Mouse (Mus musculus) midbrain, embryonic 11.5 days (tissue): ENCODE results near the gene Adgrg5. TPM values are rescaled to one million over a fixed set of nuclear protein-coding genes. Genes with fewer than 3 reads are reported as not detected.

ENCODE experiments used
- ATAC-seq: fragments of 200-750 bp; cut with Nextera tagmentation; 2 replicates; pipeline ENCODE4 v1.8.0; 2017; ENCODE audit warnings: moderate TSS enrichment, moderate library complexity; ENCODE audit not compliant: low FRiP score
- DNase-seq: peaks from one replicate; pipeline ENCODE4 v3.0.0; 2015; ENCODE audit warnings: low spot score; ENCODE audit errors: missing footprints
- H3K27ac ChIP-seq: fragments of 300-500 bp; sonication (generic); 2 replicates; pipeline ENCODE4 v1.5.1; 2014; ENCODE audit warnings: low read depth, low read length
- H3K27me3 ChIP-seq: fragments of 300-500 bp; sonication (generic); 2 replicates; pipeline ENCODE4 v1.6.1; 2014; ENCODE audit warnings: mild to moderate bottlenecking, low read length, moderate library complexity, mixed read lengths; ENCODE audit not compliant: control insufficient read depth, insufficient read depth
- H3K36me3 ChIP-seq: fragments of 300-500 bp; sonication (generic); 2 replicates; pipeline ENCODE4 v1.6.1; 2014; ENCODE audit warnings: mild to moderate bottlenecking, low read length, moderate library complexity, mixed read lengths; ENCODE audit not compliant: control insufficient read depth, insufficient read depth
- H3K4me1 ChIP-seq: fragments of 300-500 bp; sonication (generic); 2 replicates; pipeline ENCODE4 v1.6.1; 2014; ENCODE audit warnings: low read length; ENCODE audit not compliant: control insufficient read depth, insufficient read depth
- H3K4me2 ChIP-seq: fragments of 300-500 bp; sonication (generic); 2 replicates; pipeline ENCODE4 v1.6.1; 2014; ENCODE audit warnings: mild to moderate bottlenecking, moderate library complexity
- H3K4me3 ChIP-seq: fragments of 300-500 bp; sonication (generic); 2 replicates; pipeline ENCODE4 v1.5.1; 2014; ENCODE audit warnings: low read depth, low read length
- H3K9ac ChIP-seq: fragments of 300-500 bp; sonication (generic); 2 replicates; pipeline ENCODE4 v1.6.1; 2014; ENCODE audit warnings: low read length
- H3K9me3 ChIP-seq: fragments of 300-500 bp; sonication (generic); 2 replicates; pipeline ENCODE4 v1.6.1; 2016; ENCODE audit warnings: low read length; ENCODE audit not compliant: control insufficient read depth
- WGBS: fragments of 180-500 bp; shearing (Covaris S2); extraction: QIAGEN DNeasy Blood & Tissue Kit; methylation state at CpG from one replicate; pipeline ENCODE4 v1.1.7; 2014; 5-methylcytosine and 5-hydroxymethylcytosine counted together
- polyA plus RNA-seq: library from polyadenylated mRNA; unstranded; fragments of >200 nt; fragmentation: Nextera tagmentation; extraction: Ambion mirVana; gene quantifications from 2 replicates; pipeline ENCODE4 v1.2.1, GENCODE M21; 2014

Adgrg5 gene
- polyA plus RNA-seq, 1 experiment from 2014 or later: 0.36 TPM

- DNase-seq (peak; percentile 77), ATAC-seq (no peak)
- WGBS: 80% methylated on average over 3 of the region's 3 CpGs
- no peak overlapping the region for H3K27ac ChIP-seq
- H3K27me3 ChIP-seq: peaks cover 31% of the 10 kb centered on the region
- H3K4me3 ChIP-seq: no peak overlapping the region
- no peak overlapping the region for H3K9ac ChIP-seq
- no peaks in the 10 kb centered on the region for H3K36me3 ChIP-seq
- H3K4me2 ChIP-seq: no peak overlapping the region
- peaks cover 19% of the 10 kb centered on the region for H3K4me1 ChIP-seq
- H3K9me3 ChIP-seq: no peaks in the 10 kb centered on the region
Observed at GRCm38 (mm10) chr8:94914701-94915101, 8.8 kb upstream of the Adgrg5 start.

GRCm38 (mm10) chr8:94916311-94916959 is 7.1 kb upstream of the Adgrg5 start:
- Histone ChIP-seq H3K4me1 (peaks cover 19% of the 10 kb centered on the region), H3K9ac (peak overlapping the region; percentile 59; the same call in 1 of the 2 replicates), H3K36me3 (no peaks in the 10 kb centered on the region), H3K4me3 (peak overlapping the region; percentile 67), H3K27me3 (peaks cover 31% of the 10 kb centered on the region), H3K9me3 (no peaks in the 10 kb centered on the region), H3K27ac (no peak overlapping the region), H3K4me2 (peak overlapping the region; percentile 81)
- ATAC-seq (no peak), DNase-seq (peak; percentile 83)
- WGBS: 40% methylated on average over 9 of the region's 9 CpGs

GRCm38 (mm10) chr8:94916960-94917324 is 6.6 kb upstream of the Adgrg5 start:
- Histone ChIP-seq H3K27me3 (peaks cover 29% of the 10 kb centered on the region), H3K9ac (peak overlapping the region; percentile 59), H3K4me3 (peak overlapping the region; percentile 67), H3K27ac (no peak overlapping the region), H3K36me3 (no peaks in the 10 kb centered on the region), H3K9me3 (no peaks in the 10 kb centered on the region), H3K4me1 (peaks cover 19% of the 10 kb centered on the region), H3K4me2 (peak overlapping the region; percentile 81)
- DNase-seq (no peak), ATAC-seq (no peak)
- 10% methylated on average over 10 of the region's 10 CpGs for WGBS

- Histone ChIP-seq H3K27ac (no peak overlapping the region; the same call in 1 of the 2 replicates), H3K9ac (peak overlapping the region; percentile 83), H3K27me3 (peaks cover 25% of the 10 kb centered on the region)
Observed at GRCm38 (mm10) chr8:94917352-94917751, 6.1 kb upstream of the Adgrg5 start.

GRCm38 (mm10) chr8:94917851-94918495 is 5.5 kb upstream of the Adgrg5 start, which contains the start of gene Ccdc102a:
Gene Ccdc102a (minus strand): TSS chr8:94918098.
- H3K27me3 ChIP-seq: peaks cover 19% of the 10 kb centered on the region

More at GRCm38 (mm10) chr8:94917352-94917751, 6.1 kb upstream of the Adgrg5 start:
- ATAC-seq (peak; percentile 96), DNase-seq (peak; percentile 99)
- WGBS: 1% methylated on average over 27 of the region's 27 CpGs
- peaks cover 19% of the 10 kb centered on the region for H3K4me1 ChIP-seq
- peak overlapping the region; percentile 67 for H3K4me3 ChIP-seq
- no peaks in the 10 kb centered on the region for H3K36me3 ChIP-seq
- H3K4me2 ChIP-seq: peak overlapping the region; percentile 81
- H3K9me3 ChIP-seq: no peaks in the 10 kb centered on the region

GRCm38 (mm10) chr8:94919256-94919655 is 4.2 kb upstream of the Adgrg5 start:
- H3K4me1 ChIP-seq: peaks cover 9% of the 10 kb centered on the region
- DNase-seq (no peak), ATAC-seq (no peak)
- H3K4me2 ChIP-seq: no peak overlapping the region
- no peak overlapping the region for H3K9ac ChIP-seq
- no peaks in the 10 kb centered on the region for H3K9me3 ChIP-seq
- H3K27me3 ChIP-seq: peaks cover 8% of the 10 kb centered on the region
- H3K27ac ChIP-seq: no peak overlapping the region
- no peaks in the 10 kb centered on the region for H3K36me3 ChIP-seq
- no peak overlapping the region for H3K4me3 ChIP-seq

More at GRCm38 (mm10) chr8:94917851-94918495, 5.5 kb upstream of the Adgrg5 start, which contains the start of gene Ccdc102a:
- Histone ChIP-seq H3K9ac (peak within 1 kb of the TSS; percentile 83), H3K4me1 (peaks cover 18% of the 10 kb centered on the region), H3K27ac (no peak within 1 kb of the TSS; the same call in 1 of the 2 replicates), H3K9me3 (no peaks in the 10 kb centered on the region), H3K4me3 (peak within 1 kb of the TSS; percentile 67), H3K4me2 (peak within 1 kb of the TSS; percentile 81), H3K36me3 (no peaks in the 10 kb centered on the region)
- peak; percentile 94 for DNase-seq
- WGBS: 3% methylated on average over 50 of the region's 51 CpGs
- peak; percentile 49 for ATAC-seq

GRCm38 (mm10) chr8:94922176-94922575 is 1.3 kb upstream of the Adgrg5 start:
- no peak for ATAC-seq
- Histone ChIP-seq H3K4me2 (no peak overlapping the region), H3K36me3 (no peaks in the 10 kb centered on the region), H3K27me3 (no peaks in the 10 kb centered on the region), H3K27ac (no peak overlapping the region), H3K4me3 (no peak overlapping the region), H3K4me1 (peaks cover under 1% of the 10 kb centered on the region; the same call in 1 of the 2 replicates), H3K9me3 (no peaks in the 10 kb centered on the region), H3K9ac (no peak overlapping the region)
- 74% methylated on average over 6 of the region's 6 CpGs for WGBS
- peak; percentile 72 for DNase-seq

GRCm38 (mm10) chr8:94922602-94923001 is 892 bp upstream of the Adgrg5 start:
- Histone ChIP-seq H3K27ac (no peak overlapping the region), H3K9ac (no peak overlapping the region), H3K27me3 (no peaks in the 10 kb centered on the region), H3K36me3 (no peaks in the 10 kb centered on the region), H3K9me3 (no peaks in the 10 kb centered on the region), H3K4me3 (no peak overlapping the region), H3K4me1 (no peaks in the 10 kb centered on the region), H3K4me2 (no peak overlapping the region)
- no peak for ATAC-seq
- no peak for DNase-seq
- WGBS: 30% methylated on average over 8 of the region's 8 CpGs

- Histone ChIP-seq H3K27me3 (no peaks in the 10 kb centered on the region), H3K4me3 (no peak overlapping the region), H3K4me1 (no peaks in the 10 kb centered on the region), H3K27ac (no peak overlapping the region), H3K36me3 (no peaks in the 10 kb centered on the region), H3K4me2 (no peak overlapping the region), H3K9ac (no peak overlapping the region), H3K9me3 (no peaks in the 10 kb centered on the region)
- 89% methylated on average over 3 of the region's 3 CpGs for WGBS
- DNase-seq (no peak), ATAC-seq (no peak)
Observed at GRCm38 (mm10) chr8:94928227-94928626, 4.7 kb downstream of the Adgrg5 start.
